Mouse (Mus musculus): Measurements from ENCODE around the gene Cerk. TPM values are rescaled to one million over a fixed set of nuclear protein-coding genes. Genes with fewer than 3 reads are reported as not detected.

Gene Cerk
- 21.8 and 33.9 TPM in 2 replicates for polyA plus RNA-seq (2012; rRNA removed; ENCODE audit: low replicate concordance)

GRCm38 (mm10) chr15:86185689-86186569, at the start of gene Cerk:
TSS of gene Cerk (minus strand) at chr15:86186141.

GRCm38 (mm10) chr15:86213753-86214548, 28.0 kb upstream of the Cerk start, which contains the start of gene Tbc1d22a:
TSS of gene Tbc1d22a (plus strand) at chr15:86214459.

Other genes starting within 250 kb of the Cerk start
- 0.69 and 9.4 TPM in 2 replicates for gene Celsr1, start 152.4 kb downstream of the Cerk start, polyA plus RNA-seq (2012; rRNA removed; ENCODE audit: low replicate concordance)
- 26.2 and 35.6 TPM in 2 replicates for gene Gramd4, start 128.4 kb downstream of the Cerk start, polyA plus RNA-seq (2012; rRNA removed; ENCODE audit: low replicate concordance)
- gene Tbc1d22a, start 28.3 kb upstream of the Cerk start, polyA plus RNA-seq (2012; rRNA removed; ENCODE audit: low replicate concordance): 36.3 and 44.9 TPM in 2 replicates